Mouse (Mus musculus) limb, embryonic 11.5 days (tissue): Measurements from ENCODE around the gene Ccl6. TPM values are rescaled to one million over a fixed set of nuclear protein-coding genes. Genes with fewer than 3 reads are reported as not detected.

Source experiments
- ATAC-seq: fragments of 200-750 bp; cut with Nextera tagmentation; 2 replicates; pipeline ENCODE4 v1.8.0; 2017; ENCODE audit warnings: low read depth; ENCODE audit not compliant: insufficient number of reproducible peaks, low FRiP score, low TSS enrichment
- DNase-seq: peaks from one replicate; pipeline ENCODE4 v3.0.0-alpha.2; 2015; ENCODE audit warnings: low spot score
- H3K27ac ChIP-seq: fragments of 300-500 bp; sonication (generic); replicated peaks from 2 replicates; pipeline ENCODE4 v1.5.1; 2014; ENCODE audit warnings: low read depth, mild to moderate bottlenecking, low read length
- H3K27me3 ChIP-seq: fragments of 300-500 bp; sonication (generic); 2 replicates; pipeline ENCODE4 v1.6.1; 2014; ENCODE audit warnings: mild to moderate bottlenecking, low read length, mixed read lengths; ENCODE audit not compliant: control insufficient read depth, insufficient read depth
- H3K36me3 ChIP-seq: fragments of 300-500 bp; sonication (generic); 2 replicates; pipeline ENCODE4 v1.6.1; 2014; ENCODE audit warnings: mild to moderate bottlenecking, low read length, moderate library complexity, mixed read lengths; ENCODE audit not compliant: control insufficient read depth, insufficient read depth
- H3K4me1 ChIP-seq: fragments of 300-500 bp; sonication (generic); 2 replicates; pipeline ENCODE4 v1.6.1; 2014; ENCODE audit warnings: low read length, mixed read lengths; ENCODE audit not compliant: control insufficient read depth, insufficient read depth
- H3K4me2 ChIP-seq: fragments of 300-500 bp; sonication (generic); 2 replicates; pipeline ENCODE4 v1.6.1; 2014; ENCODE audit warnings: low read depth, mild to moderate bottlenecking, moderate library complexity; ENCODE audit not compliant: severe bottlenecking
- H3K4me3 ChIP-seq: fragments of 300-500 bp; sonication (generic); 2 replicates; pipeline ENCODE4 v1.5.1; 2014; ENCODE audit warnings: low read depth, low read length
- H3K9ac ChIP-seq: fragments of 300-500 bp; sonication (generic); 2 replicates; pipeline ENCODE4 v1.6.1; 2014; ENCODE audit warnings: mild to moderate bottlenecking, low read length
- H3K9me3 ChIP-seq: fragments of 300-500 bp; sonication (generic); 2 replicates; pipeline ENCODE4 v1.6.1; 2016; ENCODE audit warnings: low read length; ENCODE audit not compliant: control insufficient read depth
- WGBS: fragments of 180-500 bp; shearing (Covaris S2); extraction: QIAGEN DNeasy Blood & Tissue Kit; methylation state at CpG from one replicate; pipeline ENCODE4 v1.1.7; 2014; 5-methylcytosine and 5-hydroxymethylcytosine counted together
- polyA plus RNA-seq: library from polyadenylated mRNA; unstranded; fragments of >200 nt; fragmentation: Nextera tagmentation; extraction: Ambion mirVana; gene quantifications from 2 replicates; pipeline ENCODE4 v1.2.1, GENCODE M21; 2014

Gene Ccl6
- polyA plus RNA-seq, 1 experiment from 2014 or later: 1.1 TPM

GRCm38 (mm10) chr11:83593453-83593852 lies 566 bp upstream of the Ccl6 start:
- no peaks in the 10 kb centered on the region for H3K36me3 ChIP-seq
- 0 out of 2 replicates have a peak, but pooled peaks cover 3% of the 10 kb centered on the region for H3K4me1 ChIP-seq
- DNase-seq: no peak
- ATAC-seq: no peak
- no peak overlapping the region for H3K9ac ChIP-seq
- WGBS: 89% methylated on average over 5 of the region's 5 CpGs
- H3K9me3 ChIP-seq: no peaks in the 10 kb centered on the region
- no peaks in the 10 kb centered on the region for H3K27me3 ChIP-seq
- no peak overlapping the region for H3K27ac ChIP-seq
- no peak overlapping the region for H3K4me3 ChIP-seq
- no peak overlapping the region for H3K4me2 ChIP-seq

DNA sequence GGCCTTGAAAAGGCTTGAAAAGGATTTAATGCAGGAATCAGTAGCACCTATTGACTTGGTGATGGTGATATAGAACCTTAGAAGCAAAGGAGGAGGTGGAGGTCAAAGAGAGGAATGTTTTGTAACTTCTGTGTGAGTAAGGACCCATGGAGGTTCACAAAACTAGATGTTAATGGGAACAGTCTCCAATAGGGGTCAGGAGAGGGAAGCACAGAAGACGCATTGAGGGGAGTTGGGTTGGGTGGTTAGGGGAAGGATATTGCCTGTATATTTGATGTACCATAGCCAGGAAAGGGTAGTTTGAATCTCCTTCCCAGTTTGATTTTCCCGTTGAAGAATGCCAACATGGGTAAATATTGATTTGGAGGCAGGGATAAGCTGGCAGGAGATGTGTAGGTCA lies 8.7 kb downstream of the Ccl6 start:
- DNase-seq (no peak), ATAC-seq (no peak)
- Histone ChIP-seq H3K27me3 (no peaks in the 10 kb centered on the region), H3K9me3 (no peaks in the 10 kb centered on the region), H3K9ac (no peak overlapping the region), H3K4me2 (no peak overlapping the region), H3K4me1 (no peaks in the 10 kb centered on the region), H3K27ac (no peak overlapping the region), H3K36me3 (no peaks in the 10 kb centered on the region), H3K4me3 (no peak overlapping the region)
- 74% methylated on average over 2 of the region's 2 CpGs for WGBS

DNA sequence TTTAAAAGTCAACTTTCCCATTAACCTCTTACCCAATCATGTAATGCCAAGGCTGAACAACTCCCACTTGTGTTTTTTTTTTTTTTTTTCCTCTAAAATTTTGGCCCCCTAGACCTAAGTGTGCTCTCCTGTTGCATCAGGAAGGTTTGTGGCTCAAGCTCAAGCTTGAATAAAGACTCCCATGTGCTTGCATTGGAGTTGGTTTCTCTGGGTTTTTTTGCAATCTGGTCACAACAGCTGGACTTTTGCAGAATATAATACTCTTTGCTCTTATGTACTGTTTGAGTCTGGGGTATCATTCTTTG lies 9.5 kb downstream of the Ccl6 start:
- Histone ChIP-seq H3K4me1 (no peaks in the 10 kb centered on the region), H3K27me3 (no peaks in the 10 kb centered on the region), H3K27ac (no peak overlapping the region), H3K4me3 (no peak overlapping the region), H3K4me2 (no peak overlapping the region), H3K36me3 (no peaks in the 10 kb centered on the region), H3K9me3 (no peaks in the 10 kb centered on the region), H3K9ac (no peak overlapping the region)
- DNase-seq: no peak
- no peak for ATAC-seq

DNA sequence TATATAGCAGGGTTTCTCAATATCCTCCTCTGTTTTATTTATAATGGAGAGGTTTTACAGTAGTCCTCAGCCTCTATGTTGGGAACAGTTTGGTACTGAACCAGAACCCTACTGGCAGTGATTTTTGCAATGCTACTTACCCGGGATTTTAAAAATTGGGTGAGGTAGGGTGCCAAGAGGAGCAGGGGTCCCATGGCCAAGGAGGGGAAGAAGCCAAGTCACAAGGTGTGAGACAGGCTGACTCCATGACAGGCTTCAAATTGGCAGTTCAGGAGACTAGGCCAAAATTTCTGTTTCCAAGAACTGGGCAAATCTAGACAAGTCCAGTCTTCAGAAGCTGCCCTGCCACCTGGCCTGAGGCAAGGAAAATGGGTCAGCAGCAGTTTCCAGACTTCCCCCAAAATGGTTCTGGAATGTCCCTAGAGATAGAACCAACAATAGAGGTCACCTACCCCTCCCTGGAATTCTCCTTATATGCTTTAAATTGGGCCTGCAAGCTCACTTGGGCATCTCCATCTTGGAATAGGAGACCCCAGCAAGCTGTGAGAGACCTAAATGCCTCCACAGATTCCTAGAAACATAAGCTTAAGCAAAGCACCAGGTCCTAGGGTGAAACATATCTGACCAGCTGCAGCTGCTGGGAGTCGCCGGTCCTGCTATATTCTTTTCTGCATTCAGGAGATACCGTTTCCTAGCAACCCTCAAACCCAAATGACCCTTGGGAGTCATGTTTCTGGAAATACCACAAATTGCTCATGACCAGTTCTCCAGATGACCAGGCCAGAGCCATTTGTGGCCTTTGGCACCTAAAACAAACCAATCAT lies 10.0 kb downstream of the Ccl6 start:
- Histone ChIP-seq H3K27me3 (no peaks in the 10 kb centered on the region), H3K4me3 (no peak overlapping the region), H3K9me3 (no peaks in the 10 kb centered on the region), H3K27ac (no peak overlapping the region), H3K36me3 (no peaks in the 10 kb centered on the region), H3K4me1 (no peaks in the 10 kb centered on the region), H3K9ac (no peak overlapping the region), H3K4me2 (no peak overlapping the region)
- DNase-seq: no peak
- no peak for ATAC-seq
- WGBS: 80% methylated on average over 4 of the region's 4 CpGs

DNA sequence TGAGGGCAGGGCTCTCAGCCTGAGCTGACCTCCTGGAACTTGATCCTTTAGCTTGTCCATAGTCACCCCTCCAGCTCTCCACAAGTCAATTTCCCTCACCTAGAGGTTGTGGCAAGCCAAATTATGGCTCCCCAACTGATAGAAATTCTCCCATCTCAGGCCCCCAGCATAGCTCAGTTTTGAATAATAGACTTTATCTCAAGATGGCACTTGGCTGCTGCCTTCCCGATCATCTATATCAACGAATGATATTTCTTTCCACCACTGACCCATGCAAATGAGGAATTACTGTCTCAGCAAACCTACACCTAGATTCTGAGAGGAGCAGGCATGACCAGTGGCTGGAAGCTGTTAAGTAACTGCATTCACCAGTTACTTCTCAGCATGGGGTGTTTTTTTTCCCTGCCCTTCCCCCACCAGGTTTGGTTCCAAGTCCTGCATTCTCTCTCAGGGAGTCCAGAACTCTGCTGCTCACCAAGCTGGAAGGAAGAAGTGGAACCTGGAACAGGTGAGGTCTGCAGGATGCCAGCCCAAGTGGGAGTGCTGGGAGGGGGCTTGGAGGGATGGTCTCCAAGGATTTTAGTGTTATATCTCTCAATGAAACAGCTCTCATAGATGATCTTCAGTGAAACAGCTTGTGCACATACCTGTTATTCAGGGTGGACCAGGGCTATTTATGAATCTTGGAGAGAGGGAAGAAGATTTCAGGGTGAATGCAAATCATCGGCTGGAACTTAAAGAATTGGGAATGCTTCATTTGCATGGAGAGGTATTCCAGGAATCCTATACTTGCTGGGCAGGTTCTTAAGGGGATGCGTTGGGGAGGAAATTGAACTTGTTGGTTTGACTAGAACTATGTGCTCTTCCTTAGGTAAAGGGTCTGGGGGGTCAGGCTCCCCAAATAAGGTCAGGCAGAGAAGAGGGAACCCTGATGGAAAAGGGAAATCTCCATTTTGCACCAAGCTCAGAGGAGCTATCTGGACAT lies 11.0 kb downstream of the Ccl6 start:
- Histone ChIP-seq H3K4me2 (no peak overlapping the region), H3K27ac (no peak overlapping the region), H3K4me1 (no peaks in the 10 kb centered on the region), H3K4me3 (no peak overlapping the region), H3K9ac (no peak overlapping the region), H3K36me3 (no peaks in the 10 kb centered on the region), H3K27me3 (no peaks in the 10 kb centered on the region), H3K9me3 (no peaks in the 10 kb centered on the region)
- 76% methylated on average over 4 of the region's 4 CpGs for WGBS
- DNase-seq (no peak), ATAC-seq (no peak)

- Histone ChIP-seq H3K4me3 (no peak overlapping the region), H3K4me1 (no peaks in the 10 kb centered on the region), H3K9ac (no peak overlapping the region), H3K4me2 (no peak overlapping the region), H3K27me3 (no peaks in the 10 kb centered on the region), H3K36me3 (no peaks in the 10 kb centered on the region), H3K9me3 (no peaks in the 10 kb centered on the region), H3K27ac (no peak overlapping the region)
- DNase-seq (no peak), ATAC-seq (no peak)
- 65% methylated on average over 1 of the region's 1 CpGs for WGBS
These were observed 12.1 kb downstream of the Ccl6 start for GRCm38 (mm10) chr11:83580699-83581232.

DNA sequence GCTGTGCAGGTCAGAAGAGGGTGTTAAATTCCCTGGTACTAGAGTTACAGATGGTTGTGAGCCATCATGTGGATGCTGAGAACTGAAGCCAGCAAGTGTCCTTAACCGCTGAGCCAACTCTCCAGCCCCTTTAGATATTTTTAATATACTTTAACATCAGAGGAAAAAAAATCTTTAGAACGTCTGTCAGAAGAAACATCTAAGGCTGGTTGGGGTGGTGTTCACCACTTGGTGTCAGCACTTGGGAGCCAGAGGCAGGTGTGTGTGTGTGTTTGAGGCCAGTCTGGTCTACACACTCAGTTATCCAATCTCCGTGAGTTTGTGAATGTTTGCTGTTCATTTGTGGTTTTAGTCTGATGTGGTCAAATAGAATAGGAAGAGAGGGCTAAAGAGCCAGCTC lies 13.9 kb downstream of the Ccl6 start:
- DNase-seq: no peak
- H3K9ac ChIP-seq: no peak overlapping the region
- no peaks in the 10 kb centered on the region for H3K4me1 ChIP-seq
- ATAC-seq: no peak
- H3K36me3 ChIP-seq: no peaks in the 10 kb centered on the region
- H3K4me2 ChIP-seq: no peak overlapping the region
- 86% methylated on average over 3 of the region's 3 CpGs for WGBS
- no peaks in the 10 kb centered on the region for H3K9me3 ChIP-seq
- H3K27ac ChIP-seq: no peak overlapping the region
- no peak overlapping the region for H3K4me3 ChIP-seq
- no peaks in the 10 kb centered on the region for H3K27me3 ChIP-seq

GRCm38 (mm10) chr11:83578186-83578760 lies 14.6 kb downstream of the Ccl6 start, which contains the start of gene Ccl9:
Ccl9 (minus strand) TSS chr11:83578636.
- Histone ChIP-seq H3K27me3 (no peaks in the 10 kb centered on the region), H3K4me3 (no peak within 1 kb of the TSS), H3K9ac (no peak within 1 kb of the TSS), H3K9me3 (no peaks in the 10 kb centered on the region), H3K4me1 (no peaks in the 10 kb centered on the region), H3K27ac (no peak within 1 kb of the TSS), H3K4me2 (no peak within 1 kb of the TSS), H3K36me3 (no peaks in the 10 kb centered on the region)
- 81% methylated on average over 2 of the region's 2 CpGs for WGBS
- ATAC-seq (no peak), DNase-seq (no peak)
